Mouse (Mus musculus): ENCODE measurements around the gene Rbfox2. TPM values are rescaled to one million over a fixed set of nuclear protein-coding genes. Genes with fewer than 3 reads are reported as not detected.

The Rbfox2 gene
- total RNA-seq, 1 experiment from 2014 or later: 0.12 TPM

- ATAC-seq (ENCODE audit: extremely low read depth, insufficient number of reproducible peaks, low FRiP score, poor library complexity, severe bottlenecking): no peak
These were observed 62.2 kb downstream of the Rbfox2 start for GRCm38 (mm10) chr15:77244634-77245033.

GRCm38 (mm10) chr15:77243876-77244560 lies 62.8 kb downstream of the Rbfox2 start:
- no peak for ATAC-seq (ENCODE audit: extremely low read depth, insufficient number of reproducible peaks, low FRiP score, poor library complexity, severe bottlenecking)

GRCm38 (mm10) chr15:77240607-77241006 lies 66.2 kb downstream of the Rbfox2 start:
- no peak for ATAC-seq (ENCODE audit: extremely low read depth, insufficient number of reproducible peaks, low FRiP score, poor library complexity, severe bottlenecking)

- ATAC-seq (ENCODE audit: extremely low read depth, insufficient number of reproducible peaks, low FRiP score, poor library complexity, severe bottlenecking): no peak
These were observed 67.2 kb downstream of the Rbfox2 start for GRCm38 (mm10) chr15:77239564-77239963.

GRCm38 (mm10) chr15:77237661-77238060 lies 69.1 kb downstream of the Rbfox2 start:
- ATAC-seq (ENCODE audit: extremely low read depth, insufficient number of reproducible peaks, low FRiP score, poor library complexity, severe bottlenecking): no peak

- no peak for ATAC-seq (ENCODE audit: extremely low read depth, insufficient number of reproducible peaks, low FRiP score, poor library complexity, severe bottlenecking)
These were observed 70.7 kb downstream of the Rbfox2 start for GRCm38 (mm10) chr15:77236055-77236567.

GRCm38 (mm10) chr15:77235551-77235950 lies 71.3 kb downstream of the Rbfox2 start:
- no peak for ATAC-seq (ENCODE audit: extremely low read depth, insufficient number of reproducible peaks, low FRiP score, poor library complexity, severe bottlenecking)

GRCm38 (mm10) chr15:77234296-77234695 lies 72.5 kb downstream of the Rbfox2 start:
- ATAC-seq (ENCODE audit: extremely low read depth, insufficient number of reproducible peaks, low FRiP score, poor library complexity, severe bottlenecking): no peak

GRCm38 (mm10) chr15:77230144-77230543 lies 76.7 kb downstream of the Rbfox2 start:
- ATAC-seq (ENCODE audit: extremely low read depth, insufficient number of reproducible peaks, low FRiP score, poor library complexity, severe bottlenecking): no peak

GRCm38 (mm10) chr15:77226831-77227354 lies 79.9 kb downstream of the Rbfox2 start:
- ATAC-seq (ENCODE audit: extremely low read depth, insufficient number of reproducible peaks, low FRiP score, poor library complexity, severe bottlenecking): no peak

- no peak for ATAC-seq (ENCODE audit: extremely low read depth, insufficient number of reproducible peaks, low FRiP score, poor library complexity, severe bottlenecking)
These were observed 80.9 kb downstream of the Rbfox2 start for GRCm38 (mm10) chr15:77225858-77226257.

GRCm38 (mm10) chr15:77225274-77225673 lies 81.5 kb downstream of the Rbfox2 start:
- ATAC-seq (ENCODE audit: extremely low read depth, insufficient number of reproducible peaks, low FRiP score, poor library complexity, severe bottlenecking): no peak

- no peak for ATAC-seq (ENCODE audit: extremely low read depth, insufficient number of reproducible peaks, low FRiP score, poor library complexity, severe bottlenecking)
These were observed 86.0 kb downstream of the Rbfox2 start for GRCm38 (mm10) chr15:77220833-77221232.

- no peak for ATAC-seq (ENCODE audit: extremely low read depth, insufficient number of reproducible peaks, low FRiP score, poor library complexity, severe bottlenecking)
These were observed 86.7 kb downstream of the Rbfox2 start for GRCm38 (mm10) chr15:77220137-77220536.

GRCm38 (mm10) chr15:77219571-77219970 lies 87.2 kb downstream of the Rbfox2 start:
- no peak for ATAC-seq (ENCODE audit: extremely low read depth, insufficient number of reproducible peaks, low FRiP score, poor library complexity, severe bottlenecking)

- ATAC-seq (ENCODE audit: extremely low read depth, insufficient number of reproducible peaks, low FRiP score, poor library complexity, severe bottlenecking): no peak
These were observed 88.8 kb downstream of the Rbfox2 start for GRCm38 (mm10) chr15:77218007-77218406.

- no peak for ATAC-seq (ENCODE audit: extremely low read depth, insufficient number of reproducible peaks, low FRiP score, poor library complexity, severe bottlenecking)
These were observed 89.3 kb downstream of the Rbfox2 start for GRCm38 (mm10) chr15:77217523-77217922.

- no peak for ATAC-seq (ENCODE audit: extremely low read depth, insufficient number of reproducible peaks, low FRiP score, poor library complexity, severe bottlenecking)
These were observed 90.1 kb downstream of the Rbfox2 start for GRCm38 (mm10) chr15:77216704-77217103.

GRCm38 (mm10) chr15:77215178-77215800 lies 91.5 kb downstream of the Rbfox2 start:
- ATAC-seq (ENCODE audit: extremely low read depth, insufficient number of reproducible peaks, low FRiP score, poor library complexity, severe bottlenecking): no peak

GRCm38 (mm10) chr15:77214410-77215107 lies 92.2 kb downstream of the Rbfox2 start:
- no peak for ATAC-seq (ENCODE audit: extremely low read depth, insufficient number of reproducible peaks, low FRiP score, poor library complexity, severe bottlenecking)

Measured in neutrophil, adult 5-6 weeks (primary cell).